Mouse (Mus musculus) gastrocnemius, adult 18-20 months (tissue): ENCODE measurements around the gene Ptpn7. TPM values are rescaled to one million over a fixed set of nuclear protein-coding genes. Genes with fewer than 3 reads are reported as not detected.
"Not testable (repeated sequence)": the region's sequence is repeated elsewhere in the genome, so short reads cannot be mapped to it uniquely, and the experiment has no call there.

Experiments used
- DNase-seq: peaks from one replicate; pipeline ENCODE4 v3.0.0; 2021; ENCODE audit warnings: low spot score
- long read RNA-seq, 2 experiments: library from polyadenylated mRNA; stranded (forward); transcript quantifications; one replicate each; pipeline ENCODE4 v2.0.0; 2021
- total RNA-seq, 2 experiments: library from RNA; stranded (reverse); gene quantifications; 2 replicates each; pipeline ENCODE4 v1.2.3; 2021

Gene Ptpn7
- total RNA-seq: under 1 TPM; 0.07 to 0.14 TPM
- long read RNA-seq, experiment 1: 0 reads
- long read RNA-seq, experiment 2: 0 reads

DNA sequence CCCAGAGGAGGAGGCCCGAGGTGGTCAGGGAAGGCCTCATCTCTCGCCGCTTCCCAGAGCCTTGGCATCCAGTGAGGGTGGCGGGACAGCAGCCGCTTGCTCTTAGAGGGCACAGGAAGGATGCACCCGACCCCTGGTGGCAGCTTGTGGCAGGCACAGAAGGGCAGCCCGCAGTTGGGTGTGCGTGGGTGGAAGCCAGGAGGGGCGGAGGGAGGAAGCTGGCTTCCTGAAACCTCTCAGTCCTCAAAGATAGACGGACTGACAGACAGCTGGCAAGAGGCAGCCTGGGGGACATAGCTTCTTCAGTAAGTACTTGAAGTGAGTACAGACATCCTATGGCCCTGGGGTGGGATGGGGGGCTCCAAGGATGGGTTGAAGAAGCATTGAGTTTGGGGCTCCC lies at the start of gene Ptpn7:
TSS of gene Ptpn7 (plus strand) at position 228 of the 400 bp plus-strand sequence.
- peak; percentile 56 for DNase-seq

DNA sequence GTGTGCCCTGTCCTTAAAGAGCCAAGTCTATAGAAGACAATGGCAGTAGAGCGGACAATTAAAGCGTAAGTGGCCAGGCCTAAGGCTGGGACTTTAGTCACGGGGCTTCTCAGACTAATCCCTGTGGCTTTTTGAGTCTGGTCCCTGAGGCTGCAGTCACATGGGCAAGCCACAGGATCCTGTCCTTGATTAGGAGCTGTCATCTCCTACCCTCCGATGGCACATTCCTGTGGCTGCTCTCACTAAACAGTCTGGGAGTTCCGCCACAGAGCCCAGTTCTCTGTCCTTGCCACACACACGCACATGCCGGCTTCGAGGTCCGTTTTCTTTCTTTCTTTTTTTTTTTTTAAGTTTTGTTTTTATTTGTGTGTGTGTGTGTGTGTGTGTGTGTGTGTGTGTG lies 49.0 kb upstream of the Ptpn7 start:
- no peak for DNase-seq

DNA sequence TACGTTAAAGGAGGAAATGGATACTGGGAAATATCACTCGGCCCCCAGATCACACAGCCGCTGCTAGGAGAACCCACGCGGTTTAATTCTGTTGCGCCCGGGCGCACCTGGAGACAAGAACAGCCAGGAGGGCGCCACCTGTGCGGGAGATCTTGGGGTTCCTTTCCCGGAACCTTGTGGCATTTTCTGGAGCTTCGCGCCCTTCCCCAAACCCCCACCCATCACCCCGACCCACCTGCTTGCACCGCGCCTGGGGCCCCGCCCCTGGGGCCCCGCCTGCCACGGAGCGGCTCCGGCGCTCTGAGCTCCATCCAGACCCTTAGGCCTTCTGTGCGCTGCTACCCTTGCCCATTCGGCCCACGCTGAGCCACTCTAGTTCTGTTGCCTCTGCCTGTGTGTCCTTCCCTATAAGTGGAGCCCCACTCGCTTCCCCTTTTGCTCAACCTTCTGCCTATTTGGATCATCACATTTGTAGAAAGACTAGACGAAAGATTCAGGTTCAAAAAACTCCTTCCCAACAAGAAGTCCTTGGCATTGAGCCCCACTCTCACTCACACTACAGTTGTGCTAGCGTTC lies 47.1 kb upstream of the Ptpn7 start:
- DNase-seq: no peak

DNA sequence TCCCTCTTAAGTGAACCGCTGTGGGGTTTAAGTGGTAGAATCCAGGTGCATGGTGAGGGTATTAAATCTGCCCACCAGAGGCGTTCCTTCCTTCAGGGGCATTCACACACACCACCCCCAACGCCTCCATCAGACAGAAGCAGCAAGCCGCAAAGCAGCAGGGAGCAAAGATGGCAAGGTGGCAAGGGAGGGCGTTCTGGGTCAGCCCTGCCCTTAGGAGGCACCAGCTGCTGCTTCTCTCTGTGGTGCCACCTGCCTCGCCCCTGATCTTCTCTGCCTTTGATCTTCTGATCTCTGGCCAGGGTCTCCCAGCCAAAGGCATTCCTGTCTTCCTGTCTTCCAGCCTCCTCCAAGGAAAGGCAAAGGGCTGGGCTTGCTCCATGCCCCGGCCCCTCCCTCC lies 46.5 kb upstream of the Ptpn7 start:
- no peak for DNase-seq

DNA sequence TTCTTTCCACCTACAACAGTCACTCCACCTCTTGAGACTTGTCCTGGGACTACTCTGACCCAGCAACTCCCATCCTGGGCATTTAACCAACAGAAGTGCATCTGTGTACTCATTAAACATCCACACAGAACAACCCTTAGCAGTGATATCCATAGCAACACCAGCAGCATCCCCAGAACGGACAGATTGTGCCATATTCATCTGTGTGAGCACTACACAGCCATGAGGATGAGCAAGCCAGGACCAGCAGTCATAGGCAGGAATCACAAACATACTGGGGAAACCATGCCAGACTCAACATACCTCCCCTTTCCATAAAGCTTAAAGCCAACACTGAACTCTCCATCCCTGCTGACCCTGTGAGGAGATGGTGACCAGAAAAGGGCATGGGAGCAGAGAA lies 45.1 kb upstream of the Ptpn7 start:
- DNase-seq: no peak

DNA sequence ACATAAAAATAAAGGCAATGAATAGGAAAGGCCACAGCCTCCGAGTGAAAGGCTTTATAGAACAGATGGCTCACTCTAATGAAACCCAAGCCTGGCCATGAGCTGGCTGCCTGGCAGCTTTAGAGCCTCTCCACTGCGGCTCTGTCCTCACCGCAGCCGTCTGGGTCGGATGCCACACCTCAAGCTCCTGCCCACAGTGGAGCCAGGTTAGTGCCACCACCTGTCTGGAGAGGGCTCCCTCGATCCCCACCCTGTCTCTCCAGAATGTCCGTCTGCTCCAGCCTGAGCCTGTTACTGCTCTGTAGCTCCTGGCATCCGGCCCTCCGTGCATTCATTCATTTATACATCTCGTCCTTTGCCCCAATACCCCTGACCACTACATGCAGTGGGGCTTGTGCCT lies 42.9 kb upstream of the Ptpn7 start:
- DNase-seq: peak; percentile 33

DNA sequence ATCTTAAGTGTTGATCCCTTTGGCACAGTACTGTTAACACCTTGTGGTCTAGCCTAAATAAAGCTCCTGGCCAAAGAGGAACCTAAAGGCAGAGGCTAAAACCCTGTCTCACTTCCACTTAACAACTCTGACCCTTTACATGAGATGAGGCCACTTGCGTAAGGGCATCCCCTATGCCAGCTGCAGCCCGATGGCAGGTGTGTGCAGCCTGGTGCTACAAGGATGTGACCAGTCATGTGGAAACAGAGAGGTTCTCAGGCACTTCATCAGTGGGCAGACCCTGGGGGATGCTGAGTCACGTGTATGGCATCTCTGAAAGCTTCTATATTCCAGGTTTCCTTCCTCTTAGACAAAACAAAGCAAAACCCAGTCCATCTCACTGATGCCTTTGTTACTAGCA lies 41.6 kb upstream of the Ptpn7 start:
- DNase-seq: no peak

DNA sequence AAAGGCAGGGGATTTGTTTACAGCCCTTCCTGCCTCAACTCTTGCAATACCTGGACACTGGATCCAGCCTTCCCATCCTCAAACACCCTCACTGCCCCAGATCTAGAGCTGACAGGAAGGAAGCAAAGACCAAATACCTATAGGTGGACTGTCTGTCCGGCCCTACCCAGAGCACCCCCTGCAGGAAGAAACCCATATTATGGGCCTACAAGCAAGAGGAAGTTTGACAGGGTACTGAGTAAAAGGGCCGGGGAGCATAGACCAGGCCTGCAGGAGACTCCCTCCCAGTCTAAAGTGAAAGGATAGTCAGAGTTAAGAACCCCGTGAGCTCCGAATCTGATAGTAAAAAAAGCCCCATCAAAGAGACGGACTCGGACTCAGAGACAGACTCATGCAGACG lies 37.8 kb upstream of the Ptpn7 start:
- DNase-seq: no peak

DNA sequence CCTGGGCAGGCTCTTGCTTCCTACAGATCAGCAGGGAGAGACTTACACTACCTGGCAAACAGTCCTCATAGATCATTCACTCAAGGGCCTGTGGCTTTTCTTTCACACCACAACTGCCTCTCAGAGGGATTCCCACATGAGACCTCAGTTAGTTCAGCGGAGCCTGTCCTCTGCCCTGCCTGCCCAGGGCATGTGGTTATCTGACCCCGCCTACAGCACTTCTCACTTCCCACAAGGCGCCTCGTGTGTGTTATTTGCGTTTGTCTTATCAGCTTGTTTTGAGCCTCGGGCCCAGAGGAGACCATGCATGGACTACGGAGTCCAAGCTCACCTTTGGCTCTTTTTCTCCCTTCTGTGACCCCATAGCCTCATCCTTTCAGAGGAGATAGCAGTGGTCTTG lies 37.3 kb upstream of the Ptpn7 start:
- no peak for DNase-seq

DNA sequence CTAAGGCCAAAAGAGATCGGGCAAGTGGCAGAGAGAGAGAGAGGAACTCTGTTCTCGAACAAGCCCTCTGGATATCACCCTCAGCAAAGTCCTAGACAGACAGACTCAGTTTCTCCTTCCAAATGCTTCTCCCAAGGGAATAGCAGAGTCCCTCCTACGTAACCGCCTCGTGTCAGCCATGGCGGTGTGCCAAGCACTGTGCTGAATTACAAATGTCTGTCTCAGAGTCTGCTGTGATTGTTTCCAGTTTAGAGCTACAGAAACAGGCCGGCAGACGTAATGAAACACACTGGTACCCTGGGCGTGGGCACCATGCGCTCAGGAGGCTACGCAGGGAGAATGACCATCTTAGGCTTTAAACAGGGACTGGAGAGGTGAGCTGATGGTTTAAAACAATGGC lies 36.2 kb upstream of the Ptpn7 start:
- DNase-seq: no peak

DNA sequence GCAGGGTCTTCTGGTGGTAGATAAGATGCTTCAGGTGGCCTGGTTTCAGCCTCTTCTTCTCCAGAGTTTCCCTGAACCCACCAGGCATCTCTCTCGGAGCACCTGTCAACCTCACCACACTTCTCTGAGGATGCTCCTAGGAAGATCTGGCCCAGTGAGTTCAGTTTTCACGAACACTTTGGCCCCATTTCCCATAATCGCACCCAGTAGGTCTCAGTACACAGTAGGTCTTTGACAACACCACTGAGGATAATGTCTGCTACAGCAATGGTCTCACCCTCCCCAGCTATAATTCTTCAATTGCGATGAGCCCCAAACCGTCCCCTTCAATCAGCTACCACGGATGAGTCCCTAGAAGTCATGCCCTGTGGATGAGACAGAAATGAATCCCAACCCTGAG lies 35.1 kb upstream of the Ptpn7 start:
- DNase-seq: no peak

DNA sequence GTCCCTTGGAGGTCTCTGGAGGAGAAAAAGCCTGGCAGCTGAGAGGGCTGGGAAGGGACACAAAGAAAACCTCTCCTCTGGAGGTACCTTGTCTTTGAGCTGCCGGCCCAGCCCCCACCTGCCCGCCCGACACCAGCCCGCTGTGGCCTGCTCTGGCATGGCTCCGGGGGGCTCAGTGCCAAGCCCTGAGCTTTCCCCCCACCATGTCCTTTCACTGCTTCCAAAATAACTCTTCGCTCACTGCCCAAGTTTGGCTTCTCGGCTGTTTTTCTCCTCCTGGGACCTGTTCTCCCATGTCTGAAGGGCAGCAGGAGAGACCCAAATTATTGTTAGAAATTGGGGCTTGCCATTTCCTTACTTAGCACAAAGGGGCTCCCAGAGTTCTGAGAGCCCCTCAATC lies 34.1 kb upstream of the Ptpn7 start:
- peak; percentile 80 for DNase-seq

DNA sequence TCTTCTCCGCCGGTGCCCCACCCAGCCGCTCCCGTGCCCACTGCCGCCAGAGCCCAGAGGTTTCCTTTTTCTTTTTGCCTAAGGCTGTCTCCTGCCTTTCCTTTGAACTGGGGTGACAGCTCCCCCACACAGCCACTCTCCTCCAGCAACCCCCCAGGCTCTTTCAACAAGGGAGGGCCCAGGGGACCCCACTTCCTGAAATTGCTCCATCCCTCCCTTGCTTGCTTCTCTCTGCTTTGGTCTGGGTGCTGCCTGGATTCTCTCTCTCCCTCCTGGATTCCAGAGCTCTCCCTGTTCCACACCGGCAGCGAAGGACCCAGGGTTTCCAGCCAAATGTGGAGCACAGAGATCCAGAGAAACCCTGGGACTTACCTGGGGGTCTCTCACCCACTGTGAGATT lies 32.1 kb upstream of the Ptpn7 start:
- DNase-seq: no peak

DNA sequence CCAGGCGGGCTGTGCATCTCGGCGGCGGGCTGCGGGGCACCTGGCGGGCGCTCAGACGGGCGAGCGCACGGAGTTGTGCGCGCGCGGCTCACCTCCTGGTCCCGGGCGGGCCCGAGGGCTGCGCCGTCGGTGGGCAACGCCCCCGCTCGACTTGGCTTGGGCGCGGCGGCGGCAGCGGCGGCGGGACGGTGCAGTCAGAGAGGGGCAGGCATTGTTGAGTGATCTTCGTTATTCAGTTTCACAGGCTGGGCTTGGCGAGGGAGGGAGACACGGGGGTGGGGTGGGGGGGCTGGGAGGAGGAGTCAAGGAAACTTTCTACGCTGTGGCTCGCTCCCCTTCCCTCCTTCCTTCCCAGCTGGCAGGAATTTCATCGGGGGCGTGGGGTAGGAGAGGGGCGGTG lies 27.4 kb upstream of the Ptpn7 start, which contains the start of gene Lgr6:
TSS of gene Lgr6 (minus strand) at position 153 of the 400 bp plus-strand sequence.
- no peak for DNase-seq

DNA sequence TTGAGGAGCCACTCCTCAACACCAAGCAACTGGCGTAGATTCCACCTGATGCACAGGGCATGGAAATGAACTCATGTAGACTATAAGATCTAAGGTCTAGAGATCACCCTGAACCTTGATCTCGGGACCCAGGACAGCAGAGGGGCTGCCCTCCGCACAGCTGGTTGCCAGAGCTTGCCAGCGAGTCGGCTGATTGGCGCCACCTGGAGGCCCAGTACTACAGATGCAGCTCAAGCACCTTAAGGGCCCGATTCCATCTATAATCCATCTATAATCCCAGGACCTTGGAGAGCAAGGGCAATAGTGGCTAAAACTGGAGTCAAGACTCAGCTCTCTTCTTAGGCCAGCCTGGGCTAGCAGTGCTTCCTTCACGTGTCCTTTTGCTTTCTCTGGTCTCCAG lies 26.5 kb upstream of the Ptpn7 start:
- DNase-seq: peak; percentile 70

DNA sequence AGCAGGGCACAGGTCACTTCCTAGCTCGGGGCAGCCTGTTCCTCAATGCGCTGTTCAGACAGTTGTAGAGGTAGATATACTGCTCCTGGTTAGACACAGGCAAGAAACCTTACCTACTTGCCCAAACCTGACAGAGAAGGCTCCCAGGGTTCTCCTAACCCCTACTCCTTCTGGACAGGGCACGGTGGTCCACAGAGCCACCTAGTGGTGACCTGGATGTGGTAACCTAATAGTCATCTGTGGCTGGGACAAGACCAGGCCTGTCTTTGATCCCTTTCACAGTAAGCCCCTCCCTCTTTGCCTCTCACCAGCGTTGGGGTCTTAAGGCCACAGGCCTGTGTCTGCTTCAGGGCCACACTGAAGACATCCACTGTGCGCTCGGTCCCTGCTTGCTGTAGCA lies 23.9 kb upstream of the Ptpn7 start:
- DNase-seq: peak; percentile 55

DNA sequence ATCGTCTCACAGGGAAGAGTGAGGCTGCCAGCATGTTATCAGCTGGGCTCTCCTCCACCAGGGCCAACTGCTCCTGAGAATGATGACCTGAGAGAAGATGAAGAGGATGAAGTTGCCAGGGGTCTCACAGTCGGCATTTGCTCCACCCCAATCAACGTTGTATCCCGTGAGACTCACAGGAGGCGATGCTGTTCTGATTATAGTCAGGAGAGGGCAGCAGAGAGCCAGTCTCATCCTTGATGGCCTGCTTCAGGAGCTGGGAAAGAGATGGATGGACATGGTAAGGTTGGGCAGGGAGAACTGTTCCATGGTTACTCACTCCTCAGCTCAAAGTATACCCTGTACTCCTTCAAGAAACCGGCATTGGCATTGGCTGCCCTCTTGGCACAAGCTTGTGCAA lies 22.4 kb upstream of the Ptpn7 start:
- peak; percentile 72 for DNase-seq

DNA sequence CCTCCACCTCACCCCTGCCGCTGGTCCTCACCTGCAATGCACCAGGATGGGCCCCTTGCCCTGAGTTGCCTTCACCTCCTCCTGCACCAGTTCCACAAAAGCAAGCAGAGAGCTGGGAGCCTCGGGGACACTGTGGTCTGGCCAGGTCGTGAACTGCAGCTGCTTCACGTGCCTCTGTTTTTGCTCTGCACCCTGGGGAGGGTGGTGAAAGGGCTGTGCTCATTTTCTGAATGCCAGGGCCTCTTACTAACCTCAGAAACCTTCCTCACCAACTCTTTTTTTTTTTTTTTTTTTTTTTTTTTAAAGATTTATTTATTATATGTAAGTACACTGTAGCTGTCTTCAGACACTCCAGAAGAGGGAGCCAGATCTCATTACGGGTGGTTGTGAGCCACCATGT lies 21.2 kb upstream of the Ptpn7 start:
- DNase-seq: not testable (repeated sequence)

DNA sequence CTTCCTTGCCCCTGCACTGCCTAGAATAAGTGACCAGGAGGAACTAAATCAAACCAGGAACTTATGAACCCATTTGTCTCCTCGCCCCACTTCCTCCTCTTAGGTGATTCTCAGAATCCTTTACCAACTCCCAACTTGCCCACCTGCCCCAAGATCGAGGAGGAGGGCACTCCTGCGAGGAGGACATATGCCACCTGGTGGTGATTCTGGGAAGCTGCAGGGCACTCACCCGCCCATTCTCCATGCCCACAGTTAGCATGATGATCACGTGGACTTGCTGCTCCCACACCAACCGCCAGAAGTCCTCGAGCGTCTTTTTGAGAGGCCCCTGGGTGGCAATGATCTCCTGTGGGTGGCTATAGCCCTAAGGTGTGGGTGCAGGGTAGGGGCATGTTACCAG lies 19.8 kb upstream of the Ptpn7 start:
- DNase-seq: peak; percentile 36

DNA sequence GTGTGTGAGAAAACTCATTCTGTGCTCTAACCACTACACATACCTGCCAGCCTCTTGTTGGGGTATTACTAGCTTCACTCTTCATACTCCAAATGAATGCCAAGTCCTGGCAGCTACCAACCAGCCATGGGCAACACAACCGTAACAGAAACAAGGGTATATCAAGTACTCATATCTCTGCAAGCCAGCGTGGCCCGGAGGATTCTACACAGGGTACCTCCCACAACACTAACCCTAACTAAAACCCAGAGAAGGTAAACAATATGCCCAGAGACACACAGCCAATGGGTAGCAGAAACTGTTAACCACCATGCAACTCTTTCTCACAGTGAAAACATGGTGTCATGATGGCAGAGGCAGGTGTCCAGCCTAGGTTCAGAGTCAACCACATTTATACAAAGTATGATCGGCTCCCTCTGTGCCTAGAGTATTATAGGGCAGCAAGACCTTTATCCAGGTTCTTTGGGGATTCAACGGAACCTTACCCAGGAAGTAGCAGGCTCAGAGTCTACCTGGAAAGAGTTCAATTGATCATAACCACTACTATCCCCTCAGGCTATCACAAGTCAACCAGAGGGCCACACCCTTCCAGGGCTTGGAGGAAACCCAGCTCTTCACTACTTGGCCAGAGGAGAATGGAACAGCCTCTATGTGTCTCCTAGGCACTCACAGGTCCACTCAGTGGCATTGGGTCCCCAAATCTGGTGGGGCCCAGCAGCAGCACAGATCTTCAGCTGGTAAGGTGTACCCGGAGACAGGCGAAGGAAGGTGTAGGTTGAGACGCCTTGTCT lies 7.7 kb upstream of the Ptpn7 start:
- no peak for DNase-seq

DNA sequence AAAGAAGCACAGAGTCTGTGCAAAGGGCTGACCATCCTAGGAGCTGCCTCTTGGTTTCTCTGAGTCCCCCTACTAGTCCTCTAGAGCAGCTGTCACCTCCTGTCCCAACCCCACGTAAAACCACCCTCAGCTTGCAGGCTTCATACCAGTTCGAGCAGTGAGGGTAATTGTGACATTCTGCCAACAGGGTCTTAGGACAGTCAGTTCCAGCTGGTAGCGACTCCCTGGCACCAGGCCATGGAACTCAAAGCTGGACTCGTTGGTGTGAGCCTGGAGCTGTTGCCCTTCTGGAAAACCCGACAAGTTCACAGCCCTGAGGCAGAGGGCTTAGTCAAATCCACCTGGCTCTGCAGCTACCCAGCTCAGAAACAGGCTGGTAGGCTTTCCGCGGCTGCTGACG lies 6.5 kb upstream of the Ptpn7 start:
- DNase-seq: no peak

DNA sequence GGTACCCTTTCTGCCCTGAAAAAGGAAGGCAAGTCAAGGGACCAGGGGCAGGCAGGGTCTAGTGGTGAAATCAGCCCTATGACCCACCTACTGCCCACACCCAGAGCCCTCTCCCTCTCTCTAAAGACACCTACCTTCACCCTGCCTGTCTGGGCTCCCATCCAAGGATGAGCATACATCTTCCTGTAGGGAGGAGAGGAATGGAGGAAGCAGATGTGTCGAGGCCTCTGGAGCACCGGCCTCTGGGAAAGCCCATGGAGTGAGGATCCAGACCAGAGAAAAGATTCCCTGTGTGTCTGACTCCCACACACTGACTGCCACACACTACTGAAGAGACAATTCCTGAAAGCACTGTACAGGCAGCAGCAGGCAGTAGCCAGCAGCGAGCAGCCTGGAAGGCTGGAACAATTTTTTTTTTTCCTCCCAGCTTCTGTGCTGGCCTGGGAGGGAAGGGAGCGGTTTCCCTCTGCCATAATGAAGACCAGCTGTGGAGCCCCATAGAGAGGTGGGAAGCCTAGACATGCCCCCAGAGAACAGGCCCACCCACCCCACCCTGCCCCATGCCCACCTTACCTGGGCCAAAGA lies 6.0 kb upstream of the Ptpn7 start:
- DNase-seq: no peak

DNA sequence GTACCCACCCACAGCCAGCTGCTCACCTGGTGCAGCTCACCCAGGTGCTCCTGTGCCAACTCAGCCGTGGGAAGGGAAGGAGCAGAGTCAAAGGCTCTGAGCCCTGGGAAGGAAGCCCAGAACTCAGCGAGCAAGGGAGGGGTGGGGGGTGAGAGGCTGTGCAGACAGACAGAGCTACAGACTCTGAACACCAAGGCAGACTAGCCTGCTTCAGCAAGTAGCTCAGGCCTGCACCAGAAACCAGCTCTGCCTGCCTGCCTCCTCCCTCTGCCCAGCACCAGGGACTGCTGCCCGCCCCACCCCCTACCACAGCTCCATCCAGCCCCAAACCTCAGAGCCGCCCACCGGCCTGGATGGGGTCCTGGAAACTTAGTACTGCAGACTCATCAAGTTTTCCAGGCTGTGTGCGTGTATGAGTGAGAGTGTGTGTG lies 4.5 kb upstream of the Ptpn7 start:
- no peak for DNase-seq
